15 mouse cellular contexts compared by ENCODE assay signal in genomic region chr2:161144799-161145198, GRCm38 (mm10).
"Had no signal": no experiment of that assay in that cellular context is flagged by ENCODE, and none has a peak within 500 bp of the region (broad histone marks: within the 10 kb centered on the region; RNA-seq: fewer than 3 reads in every experiment).

No protein-coding gene starts in this region.

- ATAC-seq: midbrain, embryonic 15.5 days had no signal

- DNase-seq: kidney, adult 2 months; kidney, postnatal 36 days; left cerebral cortex, postnatal 4 days; retina, postnatal 1 day; right cerebral cortex, postnatal 14 days; thymus, postnatal 36 days had no signal

- H3K27ac ChIP-seq: hindbrain, embryonic 15.5 days; kidney, postnatal 0 days; layer of hippocampus, adult 2 months; limb, embryonic 13.5 days; liver, embryonic 14.5 days; midbrain, embryonic 15.5 days; neural tube, embryonic 12.5 days had no signal

- H3K27me3 ChIP-seq: hindbrain, embryonic 15.5 days; limb, embryonic 13.5 days; megakaryocyte, embryonic 14.5 days; midbrain, embryonic 15.5 days; neural tube, embryonic 12.5 days had no signal

- H3K36me3 ChIP-seq: hindbrain, embryonic 15.5 days; limb, embryonic 13.5 days; midbrain, embryonic 15.5 days; neural tube, embryonic 12.5 days had no signal

- H3K4me1 ChIP-seq: limb, embryonic 13.5 days; megakaryocyte, embryonic 14.5 days had no signal

- H3K9me3 ChIP-seq: hindbrain, embryonic 15.5 days; limb, embryonic 13.5 days; megakaryocyte, embryonic 14.5 days; midbrain, embryonic 15.5 days; neural tube, embryonic 12.5 days had no signal

- H3K4me3 ChIP-seq: hindbrain, embryonic 15.5 days; layer of hippocampus, adult 2 months; limb, embryonic 13.5 days; megakaryocyte, embryonic 14.5 days; midbrain, embryonic 15.5 days; neural tube, embryonic 12.5 days had no signal

- H3K9ac ChIP-seq: hindbrain, embryonic 15.5 days; limb, embryonic 13.5 days; liver, embryonic 14.5 days; midbrain, embryonic 15.5 days; neural tube, embryonic 12.5 days had no signal

- H3K4me2 ChIP-seq: hindbrain, embryonic 15.5 days; limb, embryonic 13.5 days; midbrain, embryonic 11.5 days; midbrain, embryonic 15.5 days; neural tube, embryonic 12.5 days had no signal
